Mouse (Mus musculus) heart, embryonic 14.5 days (tissue): ENCODE data around the gene Napb. TPM values are rescaled to one million over a fixed set of nuclear protein-coding genes. Genes with fewer than 3 reads are reported as not detected.
"Not testable (repeated sequence)": the region's sequence is repeated elsewhere in the genome, so short reads cannot be mapped to it uniquely, and the experiment has no call there.

Experiments
- ATAC-seq: fragments of 200-750 bp; cut with Nextera tagmentation; 2 replicates; pipeline ENCODE4 v1.8.0; 2017; ENCODE audit warnings: low read depth, moderate TSS enrichment; ENCODE audit not compliant: insufficient number of reproducible peaks, insufficient read depth, low FRiP score
- H3K27ac ChIP-seq, 2 experiments: fragments of 200-500 bp in 1 of 2; fragments of 300-500 bp in 1 of 2; sonication (generic) in 1 of 2; replicated peaks in 1 of 2; 2 replicates each; pipeline ENCODE4 v1.5.1; 2012 to 2014; ENCODE audit warnings: low read depth in 2 of 2, low read length in 2 of 2, control low read depth in 1 of 2, mild to moderate bottlenecking in 1 of 2, mixed read lengths in 1 of 2; ENCODE audit not compliant: control insufficient read depth in 1 of 2, insufficient read depth in 1 of 2
- H3K27me3 ChIP-seq: fragments of 300-500 bp; sonication (generic); 2 replicates; pipeline ENCODE4 v1.6.1; 2014; ENCODE audit warnings: mild to moderate bottlenecking, low read length, control low read depth; ENCODE audit not compliant: control insufficient read depth, insufficient read depth
- H3K36me3 ChIP-seq: fragments of 300-500 bp; sonication (generic); 2 replicates; pipeline ENCODE4 v1.6.1; 2014; ENCODE audit warnings: mild to moderate bottlenecking, control low read depth, low read length, mixed read lengths; ENCODE audit not compliant: control insufficient read depth, insufficient read depth
- H3K4me1 ChIP-seq, 2 experiments: fragments of 200-500 bp in 1 of 2; fragments of 300-500 bp in 1 of 2; sonication (generic) in 1 of 2; 2 replicates each; pipeline ENCODE4 v1.6.1; 2012 to 2014; ENCODE audit warnings: low read length in 2 of 2, control low read depth in 1 of 2, mixed read lengths in 1 of 2; ENCODE audit not compliant: control insufficient read depth in 2 of 2, insufficient read depth in 2 of 2
- H3K4me2 ChIP-seq: fragments of 300-500 bp; sonication (generic); 2 replicates; pipeline ENCODE4 v1.6.1; 2014; ENCODE audit warnings: mild to moderate bottlenecking, low read length
- H3K4me3 ChIP-seq, 2 experiments: fragments of 200-500 bp in 1 of 2; fragments of 300-500 bp in 1 of 2; sonication (generic) in 1 of 2; 2 replicates each; pipeline ENCODE4 v1.5.1; 2012 to 2014; ENCODE audit warnings: low read length in 2 of 2, mild to moderate bottlenecking in 2 of 2, control low read depth in 1 of 2, low read depth in 1 of 2, moderate library complexity in 1 of 2; ENCODE audit not compliant: control insufficient read depth in 1 of 2, insufficient read depth in 1 of 2
- H3K9ac ChIP-seq: fragments of 300-500 bp; sonication (generic); 2 replicates; pipeline ENCODE4 v1.6.1; 2014; ENCODE audit warnings: mild to moderate bottlenecking, low read length
- H3K9me3 ChIP-seq: fragments of 300-500 bp; sonication (generic); 2 replicates; pipeline ENCODE4 v1.6.1; 2016; ENCODE audit warnings: low read length, control low read depth; ENCODE audit not compliant: control insufficient read depth
- WGBS: fragments of 180-500 bp; shearing (Covaris S2); extraction: QIAGEN DNeasy Blood & Tissue Kit; methylation state at CpG from one replicate; pipeline ENCODE4 v1.1.7; 2014; 5-methylcytosine and 5-hydroxymethylcytosine counted together
- polyA plus RNA-seq: library from polyadenylated mRNA; unstranded; fragments of >200 nt; fragmentation: Nextera tagmentation; extraction: Ambion mirVana; gene quantifications from 2 replicates; pipeline ENCODE4 v1.2.1, GENCODE M21; 2014

Gene Napb
- 3.0 and 3.4 TPM in 2 replicates for polyA plus RNA-seq

- H3K27ac ChIP-seq: 0 out of 4 replicates have a peak within 1 kb of the TSS, but pooled peaks of 1 of the 2 experiments have one; percentile 38
- no peaks in the 10 kb centered on the region for H3K4me1 ChIP-seq
- H3K9me3 ChIP-seq: 0 out of 2 replicates have a peak, but pooled peaks cover 3% of the 10 kb centered on the region
- WGBS: 4% methylated on average over 18 of the region's 18 CpGs
- ATAC-seq: peak; percentile 99
- H3K27me3 ChIP-seq: no peaks in the 10 kb centered on the region
- peak within 1 kb of the TSS; percentile 90 for H3K4me2 ChIP-seq
- H3K36me3 ChIP-seq: no peaks in the 10 kb centered on the region
- peak within 1 kb of the TSS; percentile 79 to 80 for H3K4me3 ChIP-seq
- peak within 1 kb of the TSS; percentile 86 for H3K9ac ChIP-seq
These were observed at the start of gene Napb for GRCm38 (mm10) chr2:148732327-148733000. Gene Napb, minus strand, starts transcription at chr2:148732467.

GRCm38 (mm10) chr2:148781709-148782108 lies 49.4 kb upstream of the Napb start, which contains the start of gene 8030411F24Rik:
Gene 8030411F24Rik, plus strand, starts transcription at chr2:148782009.
- no peaks in the 10 kb centered on the region for H3K36me3 ChIP-seq
- H3K9ac ChIP-seq: no peak within 1 kb of the TSS
- no peak within 1 kb of the TSS for H3K27ac ChIP-seq
- H3K4me2 ChIP-seq: no peak within 1 kb of the TSS
- no peak; the same call in 1 of the 2 replicates for ATAC-seq
- no peaks in the 10 kb centered on the region for H3K4me1 ChIP-seq
- H3K4me3 ChIP-seq: no peak within 1 kb of the TSS
- no peaks in the 10 kb centered on the region for H3K9me3 ChIP-seq
- H3K27me3 ChIP-seq: no peaks in the 10 kb centered on the region
- WGBS: 0% methylated on average over 1 of the region's 1 CpGs

DNA sequence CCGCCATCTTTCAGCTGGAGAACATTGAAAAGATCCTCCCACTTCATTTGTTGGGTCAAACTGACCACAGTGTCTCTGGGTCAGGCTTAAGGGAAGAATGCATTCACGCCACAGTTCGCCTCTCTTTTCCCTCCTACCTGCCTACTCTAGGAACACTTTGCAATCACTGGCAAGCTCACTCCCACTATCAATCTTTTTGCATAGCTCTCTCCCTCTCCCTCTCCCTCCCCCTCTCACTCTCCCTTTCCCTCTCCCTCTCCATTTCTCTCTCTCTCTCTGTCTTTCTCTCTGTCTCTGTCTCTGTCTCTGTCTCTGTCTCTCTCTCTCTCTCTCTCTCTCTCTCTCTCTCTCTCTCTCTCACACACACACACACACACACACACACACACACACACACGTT lies 39.1 kb upstream of the Napb start, which contains the start of gene Cst11:
Gene Cst11, minus strand, starts transcription at position 101 of the 400 bp plus-strand sequence.
- not testable (repeated sequence) for H3K4me3 ChIP-seq, H3K4me1 ChIP-seq

GRCm38 (mm10) chr2:148763648-148764388 lies 31.6 kb upstream of the Napb start:
- no peak overlapping the region for H3K27ac ChIP-seq
- 87% methylated on average over 1 of the region's 1 CpGs for WGBS
- H3K9ac ChIP-seq: no peak overlapping the region
- ATAC-seq: no peak
- H3K4me1 ChIP-seq: no peaks in the 10 kb centered on the region
- H3K4me2 ChIP-seq: no peak overlapping the region
- no peak overlapping the region for H3K4me3 ChIP-seq
- no peaks in the 10 kb centered on the region for H3K9me3 ChIP-seq
- no peaks in the 10 kb centered on the region for H3K27me3 ChIP-seq
- no peaks in the 10 kb centered on the region for H3K36me3 ChIP-seq

More for the DNA sequence above, 39.1 kb upstream of the Napb start, which contains the start of gene Cst11:
- 73% methylated on average over 4 of the region's 4 CpGs for WGBS
- not testable (repeated sequence) for H3K36me3 ChIP-seq, H3K4me2 ChIP-seq, H3K9me3 ChIP-seq, H3K27ac ChIP-seq, ATAC-seq, H3K9ac ChIP-seq, H3K27me3 ChIP-seq

DNA sequence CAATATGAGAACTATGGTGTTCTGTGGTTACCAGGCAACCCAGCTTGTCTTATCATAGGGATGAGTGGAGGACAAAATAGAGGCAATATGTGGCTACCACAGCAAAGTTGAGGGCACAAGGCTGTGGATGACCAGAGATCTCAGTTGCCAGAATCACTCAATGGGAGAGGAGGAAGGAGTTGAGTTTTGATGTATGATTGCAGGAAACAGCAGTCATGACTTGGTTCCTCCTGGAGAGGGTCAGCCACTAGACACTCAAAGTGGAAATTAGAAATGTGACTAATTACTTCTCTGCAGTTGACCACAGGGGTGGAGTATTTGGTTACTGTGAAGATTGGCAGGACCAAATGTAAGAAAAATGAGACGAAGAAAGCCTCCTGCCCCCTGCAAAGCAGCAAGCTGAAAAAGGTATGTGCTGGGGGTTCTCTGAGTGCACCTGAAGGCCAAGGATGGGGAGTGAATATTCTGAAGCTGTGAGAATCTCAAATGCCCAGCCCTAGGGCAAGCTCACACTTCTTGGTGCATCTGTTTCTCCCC lies 22.1 kb upstream of the Napb start:
- Histone ChIP-seq H3K4me3 (no peak overlapping the region), H3K4me1 (no peaks in the 10 kb centered on the region), H3K9me3 (no peaks in the 10 kb centered on the region), H3K27me3 (no peaks in the 10 kb centered on the region), H3K27ac (no peak overlapping the region), H3K36me3 (no peaks in the 10 kb centered on the region), H3K9ac (no peak overlapping the region), H3K4me2 (no peak overlapping the region)
- ATAC-seq: no peak
- 69% methylated on average over 1 of the region's 1 CpGs for WGBS

DNA sequence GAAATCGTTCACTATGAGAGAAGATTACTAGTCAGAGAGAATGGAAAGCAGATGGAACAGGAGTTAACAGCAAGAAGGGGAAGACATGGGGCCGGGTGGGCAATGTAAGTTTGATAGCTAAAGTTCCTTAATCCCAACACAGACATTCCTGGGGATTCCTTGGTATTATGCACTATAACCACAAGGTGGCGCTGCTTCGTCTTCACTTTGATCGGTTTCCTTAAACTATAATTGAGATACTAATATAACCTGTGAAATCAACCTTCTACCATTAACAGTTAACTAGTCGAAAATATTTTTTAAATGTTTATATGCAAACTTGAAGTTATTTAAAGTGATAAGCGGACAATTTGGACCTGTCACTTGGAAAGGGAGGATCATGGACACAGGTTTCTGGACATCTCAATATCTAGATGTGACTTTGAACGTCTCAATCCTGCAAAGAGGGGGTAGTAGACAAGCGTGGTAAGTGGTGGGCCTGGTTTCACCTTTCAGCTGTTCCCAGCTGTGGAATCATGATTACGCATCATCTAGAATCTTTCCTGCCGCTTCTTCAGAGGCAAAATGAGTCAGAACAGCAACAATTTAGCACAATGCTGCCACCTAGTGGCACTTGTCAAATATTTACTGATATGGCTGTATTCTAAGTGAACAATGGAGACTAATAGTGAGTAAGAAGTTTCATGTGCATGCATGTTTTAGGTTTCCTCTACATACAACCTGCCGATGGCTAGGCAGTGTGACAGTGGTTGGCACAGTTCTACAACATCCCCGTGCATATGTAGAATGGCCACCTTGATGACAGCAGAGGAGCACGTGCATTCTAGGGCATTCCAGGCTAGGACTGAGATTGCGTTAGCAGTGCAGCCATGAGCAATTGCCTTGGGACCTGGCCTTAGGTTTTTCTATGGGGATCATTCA lies 19.9 kb upstream of the Napb start:
- no peak for ATAC-seq
- Histone ChIP-seq H3K9me3 (no peaks in the 10 kb centered on the region), H3K4me2 (peak overlapping the region; percentile 78), H3K4me3 (peak overlapping the region; percentile 31 to 36; a peak in 3 of 4 replicates), H3K27ac (no peak overlapping the region), H3K9ac (no peak overlapping the region), H3K27me3 (no peaks in the 10 kb centered on the region), H3K4me1 (no peaks in the 10 kb centered on the region), H3K36me3 (no peaks in the 10 kb centered on the region)
- WGBS: 14% methylated on average over 15 of the region's 15 CpGs

GRCm38 (mm10) chr2:148750058-148750457 lies 17.8 kb upstream of the Napb start, which contains the start of gene Cstl1:
Gene Cstl1, plus strand, starts transcription at chr2:148750358.
- WGBS: 81% methylated on average over 1 of the region's 1 CpGs
- H3K4me2 ChIP-seq: no peak within 1 kb of the TSS
- no peaks in the 10 kb centered on the region for H3K4me1 ChIP-seq
- H3K27ac ChIP-seq: no peak within 1 kb of the TSS
- ATAC-seq: no peak
- no peak within 1 kb of the TSS for H3K4me3 ChIP-seq
- no peaks in the 10 kb centered on the region for H3K36me3 ChIP-seq
- no peaks in the 10 kb centered on the region for H3K9me3 ChIP-seq
- no peaks in the 10 kb centered on the region for H3K27me3 ChIP-seq
- H3K9ac ChIP-seq: no peak within 1 kb of the TSS
